Comparison of ENCODE assay signal across 14 mouse cellular contexts in the genomic region with DNA sequence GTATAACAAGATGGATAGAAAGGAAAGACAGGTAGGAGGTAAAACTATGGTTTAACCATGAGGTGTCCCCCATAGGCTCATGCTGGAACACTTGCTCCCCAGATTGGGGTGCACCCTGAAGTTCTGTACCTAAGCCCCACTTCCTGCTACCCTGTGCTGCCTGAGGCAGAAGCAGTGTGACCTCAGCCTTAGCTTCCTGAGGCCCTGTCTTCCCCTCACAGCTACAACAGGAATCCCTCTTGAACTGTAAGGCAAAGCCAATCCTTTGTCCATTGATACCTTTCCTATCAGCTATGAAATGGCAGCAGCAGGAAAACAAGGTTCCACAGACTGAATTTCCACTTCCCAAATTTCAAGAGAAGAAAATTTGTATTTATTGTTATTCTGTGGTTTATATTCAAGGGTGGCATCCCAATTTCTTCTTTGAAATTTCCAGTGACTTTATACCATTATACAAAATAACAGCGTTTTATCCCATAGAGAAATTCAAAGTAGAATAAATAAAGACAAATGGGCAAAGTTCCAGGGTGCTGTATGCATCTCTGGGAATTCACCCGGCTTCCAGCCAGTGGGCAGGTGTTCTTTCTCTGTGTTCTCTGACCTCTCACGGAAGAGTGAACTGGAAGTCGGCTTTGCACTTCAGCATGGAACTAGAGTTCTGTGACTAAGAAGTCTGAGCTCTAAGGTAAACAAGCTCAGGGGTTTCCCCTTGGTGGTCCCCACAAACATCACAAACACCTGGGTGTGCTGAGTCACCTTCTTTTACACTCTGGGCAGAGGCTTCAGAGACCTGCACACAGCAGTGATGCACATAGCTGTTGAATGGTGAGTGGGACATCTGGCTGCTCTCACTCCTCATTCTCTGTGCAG.
DNase-seq lines count a peak whose midpoint lies in the region; ATAC-seq and TF ChIP-seq lines count a peak whose summit lies in the region.
"Had no signal": no experiment of that assay in that cellular context is flagged by ENCODE, and none has a peak within 500 bp of the region (broad histone marks: within the 10 kb centered on the region; RNA-seq: fewer than 3 reads in every experiment).

No protein-coding gene starts in this region.

- H3K36me3 ChIP-seq in thymus, adult 2 months (ENCODE audit: control insufficient read depth, insufficient read depth, low read length), result no peaks in the 10 kb centered on the region
- no peaks in the 10 kb centered on the region for H3K36me3 ChIP-seq in midbrain, postnatal 0 days (ENCODE audit: insufficient read depth, low read length)
- H3K36me3 ChIP-seq: embryonic facial prominence, embryonic 13.5 days; limb, embryonic 15.5 days; midbrain, embryonic 15.5 days; neural tube, embryonic 13.5 days had no signal

- TF ChIP-seq CTCF in thymus, adult 2 months (IDR thresholded peaks at IDR 0.05; ENCODE audit: borderline replicate concordance, control insufficient read depth, extremely low read depth, insufficient read depth, low read length, poor library complexity), result no peak
- TF ChIP-seq CTCF in midbrain, postnatal 0 days (IDR thresholded peaks at IDR 0.05), result no peak

- no peak overlapping the region for H3K4me2 ChIP-seq in midbrain, postnatal 0 days (ENCODE audit: low read depth, low read length, poor library complexity, severe bottlenecking)
- H3K4me2 ChIP-seq: embryonic facial prominence, embryonic 13.5 days; limb, embryonic 15.5 days; midbrain, embryonic 15.5 days; neural tube, embryonic 13.5 days had no signal

- TF ChIP-seq POLR2A in thymus, adult 2 months (IDR thresholded peaks at IDR 0.05; ENCODE audit: control insufficient read depth, extremely low read depth, insufficient read depth, low read length, poor library complexity), result no peak

- no peak overlapping the region for H3K4me3 ChIP-seq in thymus, adult 2 months (ENCODE audit: control insufficient read depth, insufficient read depth, low read length)
- H3K4me3 ChIP-seq in midbrain, postnatal 0 days (ENCODE audit: low read depth, low read length), result no peak overlapping the region
- H3K4me3 ChIP-seq: embryonic facial prominence, embryonic 13.5 days; limb, embryonic 15.5 days; midbrain, embryonic 15.5 days; neural tube, embryonic 13.5 days had no signal

- no peak overlapping the region for H3K9ac ChIP-seq in midbrain, postnatal 0 days (replicated peaks; ENCODE audit: low read length, poor library complexity, severe bottlenecking)
- H3K9ac ChIP-seq: embryonic facial prominence, embryonic 13.5 days; limb, embryonic 15.5 days; midbrain, embryonic 15.5 days; neural tube, embryonic 13.5 days had no signal

- whole genome bisulfite sequencing in thymus, adult 2 months, result 74% methylated on average over 4 of the region's 4 CpGs
- WGBS in midbrain, postnatal 0 days, result 73% methylated on average over 4 of the region's 4 CpGs

- ATAC-seq in inflammation-experienced regulatory T-cells, adult 6 months, result peak; percentile 69
- ATAC-seq in megakaryocyte, adult 5-6 weeks (ENCODE audit: poor library complexity, severe bottlenecking), result 0 out of 2 replicates have a peak, but pooled peaks have one; percentile 1
- ATAC-seq in midbrain, postnatal 0 days (ENCODE audit: low FRiP score), result no peak
- ATAC-seq: midbrain, embryonic 15.5 days had no signal

- peaks cover 11% of the 10 kb centered on the region for H3K4me1 ChIP-seq in thymus, adult 2 months (replicated peaks; ENCODE audit: control insufficient read depth, insufficient read depth, low read length)
- H3K4me1 ChIP-seq in midbrain, postnatal 0 days (ENCODE audit: insufficient read depth, low read length), result peaks cover 6% of the 10 kb centered on the region; the same call in 1 of the 2 replicates

- H3K27ac ChIP-seq in thymus, adult 2 months (ENCODE audit: control insufficient read depth, insufficient read depth, low read length), result peak overlapping the region; percentile 22; the same call in 1 of the 2 replicates
- no peak overlapping the region for H3K27ac ChIP-seq in midbrain, postnatal 0 days (ENCODE audit: low read depth, low read length)
- H3K27ac ChIP-seq: embryonic facial prominence, embryonic 13.5 days; limb, embryonic 15.5 days; macrophage; midbrain, embryonic 15.5 days; neural tube, embryonic 13.5 days had no signal

- no peaks in the 10 kb centered on the region for H3K27me3 ChIP-seq in thymus, adult 2 months (ENCODE audit: control insufficient read depth, insufficient read depth, low read length)
- H3K27me3 ChIP-seq in midbrain, postnatal 0 days (ENCODE audit: insufficient read depth, low read length), result no peaks in the 10 kb centered on the region
- H3K27me3 ChIP-seq: embryonic facial prominence, embryonic 13.5 days; limb, embryonic 15.5 days; midbrain, embryonic 15.5 days; neural tube, embryonic 13.5 days had no signal

- H3K9me3 ChIP-seq in midbrain, postnatal 0 days (ENCODE audit: low read length), result no peaks in the 10 kb centered on the region
- H3K9me3 ChIP-seq: embryonic facial prominence, embryonic 13.5 days; limb, embryonic 15.5 days; midbrain, embryonic 15.5 days had no signal

- DNase-seq in thymus, adult 2 months, result no peak
- DNase-seq in thymus, adult 18-20 months, result no peak
- DNase-seq in ovary, adult 18-20 months (ENCODE audit: low spot score), result no peak
- no peak for DNase-seq in midbrain, postnatal 0 days (ENCODE audit: low spot score)
- no peak for DNase-seq in liver
- DNase-seq: cerebellum, postnatal 25 days; lung, adult 2 months had no signal
